Mouse (Mus musculus): ENCODE results near the gene Ccr7.

DNA sequence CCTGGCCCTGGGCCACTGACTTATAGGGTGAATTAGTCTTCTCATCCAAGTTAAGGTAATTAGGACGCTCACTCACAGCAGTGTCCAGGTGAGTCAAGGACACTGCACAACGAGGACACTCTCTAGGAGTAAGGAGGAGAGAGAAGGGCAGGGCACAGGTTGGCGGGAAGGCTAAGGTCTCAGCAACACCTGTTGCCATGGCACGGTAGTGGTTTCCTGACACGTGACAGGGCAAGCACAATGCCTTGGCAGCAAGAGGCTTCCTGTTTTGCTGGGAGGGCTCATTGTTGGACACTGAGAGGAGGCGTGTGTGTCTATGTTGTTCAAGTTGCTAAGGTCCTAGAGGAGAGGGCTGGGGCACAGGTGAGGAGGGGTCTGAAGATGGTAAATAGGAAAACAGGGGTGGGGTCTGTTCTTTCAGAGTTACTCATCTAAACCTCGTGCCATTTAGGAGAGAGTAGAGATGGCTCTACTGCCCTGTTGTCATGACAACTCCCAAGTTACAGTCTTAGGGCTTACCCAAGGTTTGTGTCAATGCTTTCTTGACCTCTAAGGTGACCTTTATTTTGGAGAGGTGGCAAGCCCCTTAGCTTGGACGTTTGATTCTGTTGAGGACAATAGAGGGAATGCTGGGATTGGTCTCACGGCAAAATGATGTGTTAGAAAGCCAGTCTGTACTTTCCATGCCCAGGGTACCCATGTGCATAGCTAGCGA lies 8.3 kb upstream of the Ccr7 start:
- TF ChIP-seq POLR2A (IDR thresholded peaks at IDR 0.05; ENCODE audit: borderline replicate concordance, low read depth, low read length), result no peak
- TF ChIP-seq CTCF (IDR thresholded peaks at IDR 0.05; ENCODE audit: low read depth, low read length), result no peak

Measured in bone marrow macrophage, adult 2 months (primary cell).